Mouse (Mus musculus): ENCODE data around the gene Agtpbp1.

The Agtpbp1 gene

GRCm38 (mm10) chr13:59429369-59429768 is 155.7 kb downstream of the Agtpbp1 start:
- no peak for DNase-seq (ENCODE audit: low read depth, low spot score)

GRCm38 (mm10) chr13:59423871-59424270 is 161.2 kb downstream of the Agtpbp1 start:
- no peak for DNase-seq (ENCODE audit: low read depth, low spot score)

GRCm38 (mm10) chr13:59416530-59417230 is 168.3 kb downstream of the Agtpbp1 start:
- DNase-seq (ENCODE audit: low read depth, low spot score), result no peak

- no peak for DNase-seq (ENCODE audit: low read depth, low spot score)
Observed at GRCm38 (mm10) chr13:59413885-59414284, 171.1 kb downstream of the Agtpbp1 start.

- DNase-seq (ENCODE audit: low read depth, low spot score), result no peak
Observed at GRCm38 (mm10) chr13:59412672-59413071, 172.4 kb downstream of the Agtpbp1 start.

GRCm38 (mm10) chr13:59407182-59407581 is 177.8 kb downstream of the Agtpbp1 start:
- DNase-seq (ENCODE audit: low read depth, low spot score), result no peak

GRCm38 (mm10) chr13:59402026-59402775 is 182.8 kb downstream of the Agtpbp1 start:
- DNase-seq (ENCODE audit: low read depth, low spot score), result no peak

GRCm38 (mm10) chr13:59397571-59397970 is 187.5 kb downstream of the Agtpbp1 start:
- DNase-seq (ENCODE audit: low read depth, low spot score), result peak; percentile 33

Data from 3T3-L1 (cell line).